Mouse (Mus musculus): ENCODE results near the gene Tnfrsf26. TPM values are rescaled to one million over a fixed set of nuclear protein-coding genes. Genes with fewer than 3 reads are reported as not detected.

Gene Tnfrsf26
- polyA plus RNA-seq, 1 experiment from 2014 or later: 0.63 TPM

GRCm38 (mm10) chr7:143636674-143637073 is 8.2 kb upstream of the Tnfrsf26 start:
- 90% methylated on average over 1 of the region's 1 CpGs for WGBS
- Histone ChIP-seq H3K4me3 (ENCODE audit: control insufficient read depth in 1 of 2, insufficient read depth in 1 of 2, low read depth in 1 of 2, low read length in 2 of 2) (no peak overlapping the region), H3K4me2 (ENCODE audit: low read length) (no peak overlapping the region), H3K9me3 (ENCODE audit: control insufficient read depth, low read length) (no peaks in the 10 kb centered on the region), H3K4me1 (ENCODE audit: control insufficient read depth in 2 of 2, insufficient read depth in 2 of 2, low read length in 2 of 2) (no peaks in the 10 kb centered on the region), H3K36me3 (ENCODE audit: control insufficient read depth, insufficient read depth, low read length) (no peaks in the 10 kb centered on the region), H3K9ac (ENCODE audit: low read length) (no peak overlapping the region), H3K27ac (replicated peaks in 1 of 2; ENCODE audit: control insufficient read depth in 1 of 2, insufficient read depth in 1 of 2, low read depth in 2 of 2, low read length in 2 of 2) (no peak overlapping the region), H3K27me3 (ENCODE audit: control insufficient read depth, insufficient read depth, low read length) (no peaks in the 10 kb centered on the region)
- no peak for ATAC-seq (ENCODE audit: insufficient number of reproducible peaks, insufficient read depth, low FRiP score, low read depth)

- no peak overlapping the region for H3K9ac ChIP-seq (ENCODE audit: low read length)
- no peak overlapping the region for H3K4me3 ChIP-seq (ENCODE audit: control insufficient read depth in 1 of 2, insufficient read depth in 1 of 2, low read depth in 1 of 2, low read length in 2 of 2)
- no peaks in the 10 kb centered on the region for H3K36me3 ChIP-seq (ENCODE audit: control insufficient read depth, insufficient read depth, low read length)
- H3K4me2 ChIP-seq (ENCODE audit: low read length): no peak overlapping the region
- H3K27ac ChIP-seq (replicated peaks in 1 of 2; ENCODE audit: control insufficient read depth in 1 of 2, insufficient read depth in 1 of 2, low read depth in 2 of 2, low read length in 2 of 2): no peak overlapping the region
- H3K4me1 ChIP-seq (ENCODE audit: control insufficient read depth in 2 of 2, insufficient read depth in 2 of 2, low read length in 2 of 2): no peaks in the 10 kb centered on the region
- no peaks in the 10 kb centered on the region for H3K27me3 ChIP-seq (ENCODE audit: control insufficient read depth, insufficient read depth, low read length)
- H3K9me3 ChIP-seq (ENCODE audit: control insufficient read depth, low read length): no peaks in the 10 kb centered on the region
- no peak for ATAC-seq (ENCODE audit: insufficient number of reproducible peaks, insufficient read depth, low FRiP score, low read depth)
- WGBS: 50% methylated on average over 2 of the region's 2 CpGs
Measured at GRCm38 (mm10) chr7:143631503-143631902, 3.0 kb upstream of the Tnfrsf26 start.

- WGBS: 44% methylated on average over 1 of the region's 1 CpGs
- Histone ChIP-seq H3K9ac (ENCODE audit: low read length) (no peak overlapping the region), H3K27me3 (ENCODE audit: control insufficient read depth, insufficient read depth, low read length) (no peaks in the 10 kb centered on the region), H3K4me3 (ENCODE audit: control insufficient read depth in 1 of 2, insufficient read depth in 1 of 2, low read depth in 1 of 2, low read length in 2 of 2) (no peak overlapping the region), H3K27ac (replicated peaks in 1 of 2; ENCODE audit: control insufficient read depth in 1 of 2, insufficient read depth in 1 of 2, low read depth in 2 of 2, low read length in 2 of 2) (no peak overlapping the region), H3K4me1 (ENCODE audit: control insufficient read depth in 2 of 2, insufficient read depth in 2 of 2, low read length in 2 of 2) (no peaks in the 10 kb centered on the region), H3K4me2 (ENCODE audit: low read length) (no peak overlapping the region), H3K36me3 (ENCODE audit: control insufficient read depth, insufficient read depth, low read length) (no peaks in the 10 kb centered on the region), H3K9me3 (ENCODE audit: control insufficient read depth, low read length) (no peaks in the 10 kb centered on the region)
- no peak for ATAC-seq (ENCODE audit: insufficient number of reproducible peaks, insufficient read depth, low FRiP score, low read depth)
Measured at GRCm38 (mm10) chr7:143629501-143629900, 979 bp upstream of the Tnfrsf26 start.

- Histone ChIP-seq H3K9ac (ENCODE audit: low read length) (no peak overlapping the region), H3K27ac (replicated peaks in 1 of 2; ENCODE audit: control insufficient read depth in 1 of 2, insufficient read depth in 1 of 2, low read depth in 2 of 2, low read length in 2 of 2) (no peak overlapping the region), H3K4me2 (ENCODE audit: low read length) (no peak overlapping the region), H3K36me3 (ENCODE audit: control insufficient read depth, insufficient read depth, low read length) (no peaks in the 10 kb centered on the region), H3K27me3 (ENCODE audit: control insufficient read depth, insufficient read depth, low read length) (no peaks in the 10 kb centered on the region), H3K9me3 (ENCODE audit: control insufficient read depth, low read length) (no peaks in the 10 kb centered on the region), H3K4me1 (ENCODE audit: control insufficient read depth in 2 of 2, insufficient read depth in 2 of 2, low read length in 2 of 2) (no peaks in the 10 kb centered on the region), H3K4me3 (ENCODE audit: control insufficient read depth in 1 of 2, insufficient read depth in 1 of 2, low read depth in 1 of 2, low read length in 2 of 2) (no peak overlapping the region)
- 39% methylated on average over 10 of the region's 10 CpGs for WGBS
- ATAC-seq (ENCODE audit: insufficient number of reproducible peaks, insufficient read depth, low FRiP score, low read depth): no peak
Measured at GRCm38 (mm10) chr7:143627555-143628286, 801 bp downstream of the Tnfrsf26 start.

GRCm38 (mm10) chr7:143626178-143626577 is 2.3 kb downstream of the Tnfrsf26 start:
- WGBS: 53% methylated on average over 2 of the region's 2 CpGs
- no peaks in the 10 kb centered on the region for H3K36me3 ChIP-seq (ENCODE audit: control insufficient read depth, insufficient read depth, low read length)
- H3K4me1 ChIP-seq (ENCODE audit: control insufficient read depth in 2 of 2, insufficient read depth in 2 of 2, low read length in 2 of 2): no peaks in the 10 kb centered on the region
- H3K4me2 ChIP-seq (ENCODE audit: low read length): no peak overlapping the region
- H3K4me3 ChIP-seq (ENCODE audit: control insufficient read depth in 1 of 2, insufficient read depth in 1 of 2, low read depth in 1 of 2, low read length in 2 of 2): no peak overlapping the region
- no peak overlapping the region for H3K27ac ChIP-seq (replicated peaks in 1 of 2; ENCODE audit: control insufficient read depth in 1 of 2, insufficient read depth in 1 of 2, low read depth in 2 of 2, low read length in 2 of 2)
- H3K9me3 ChIP-seq (ENCODE audit: control insufficient read depth, low read length): no peaks in the 10 kb centered on the region
- H3K9ac ChIP-seq (ENCODE audit: low read length): no peak overlapping the region
- no peak for ATAC-seq (ENCODE audit: insufficient number of reproducible peaks, insufficient read depth, low FRiP score, low read depth)
- H3K27me3 ChIP-seq (ENCODE audit: control insufficient read depth, insufficient read depth, low read length): no peaks in the 10 kb centered on the region

- H3K27me3 ChIP-seq (ENCODE audit: control insufficient read depth, insufficient read depth, low read length): no peaks in the 10 kb centered on the region
- H3K9ac ChIP-seq (ENCODE audit: low read length): no peak overlapping the region
- no peak for ATAC-seq (ENCODE audit: insufficient number of reproducible peaks, insufficient read depth, low FRiP score, low read depth)
- no peaks in the 10 kb centered on the region for H3K36me3 ChIP-seq (ENCODE audit: control insufficient read depth, insufficient read depth, low read length)
- H3K27ac ChIP-seq (replicated peaks in 1 of 2; ENCODE audit: control insufficient read depth in 1 of 2, insufficient read depth in 1 of 2, low read depth in 2 of 2, low read length in 2 of 2): no peak overlapping the region
- no peak overlapping the region for H3K4me2 ChIP-seq (ENCODE audit: low read length)
- no peaks in the 10 kb centered on the region for H3K4me1 ChIP-seq (ENCODE audit: control insufficient read depth in 2 of 2, insufficient read depth in 2 of 2, low read length in 2 of 2)
- 54% methylated on average over 5 of the region's 5 CpGs for WGBS
- H3K9me3 ChIP-seq (ENCODE audit: control insufficient read depth, low read length): no peaks in the 10 kb centered on the region
- no peak overlapping the region for H3K4me3 ChIP-seq (ENCODE audit: control insufficient read depth in 1 of 2, insufficient read depth in 1 of 2, low read depth in 1 of 2, low read length in 2 of 2)
Measured at GRCm38 (mm10) chr7:143625151-143625550, 3.4 kb downstream of the Tnfrsf26 start.

- H3K9ac ChIP-seq (ENCODE audit: low read length): no peak overlapping the region
- ATAC-seq (ENCODE audit: insufficient number of reproducible peaks, insufficient read depth, low FRiP score, low read depth): no peak
- H3K9me3 ChIP-seq (ENCODE audit: control insufficient read depth, low read length): no peaks in the 10 kb centered on the region
- no peak overlapping the region for H3K27ac ChIP-seq (replicated peaks in 1 of 2; ENCODE audit: control insufficient read depth in 1 of 2, insufficient read depth in 1 of 2, low read depth in 2 of 2, low read length in 2 of 2)
- no peaks in the 10 kb centered on the region for H3K4me1 ChIP-seq (ENCODE audit: control insufficient read depth in 2 of 2, insufficient read depth in 2 of 2, low read length in 2 of 2)
- H3K4me3 ChIP-seq (ENCODE audit: control insufficient read depth in 1 of 2, insufficient read depth in 1 of 2, low read depth in 1 of 2, low read length in 2 of 2): no peak overlapping the region
- no peaks in the 10 kb centered on the region for H3K27me3 ChIP-seq (ENCODE audit: control insufficient read depth, insufficient read depth, low read length)
- no peak overlapping the region for H3K4me2 ChIP-seq (ENCODE audit: low read length)
- WGBS: 66% methylated on average over 3 of the region's 3 CpGs
- no peaks in the 10 kb centered on the region for H3K36me3 ChIP-seq (ENCODE audit: control insufficient read depth, insufficient read depth, low read length)
Measured at GRCm38 (mm10) chr7:143624561-143624960, 4.0 kb downstream of the Tnfrsf26 start.

GRCm38 (mm10) chr7:143620951-143621350 is 7.6 kb downstream of the Tnfrsf26 start:
- Histone ChIP-seq H3K9ac (ENCODE audit: low read length) (no peak overlapping the region), H3K36me3 (ENCODE audit: control insufficient read depth, insufficient read depth, low read length) (no peaks in the 10 kb centered on the region), H3K4me2 (ENCODE audit: low read length) (no peak overlapping the region), H3K4me3 (ENCODE audit: control insufficient read depth in 1 of 2, insufficient read depth in 1 of 2, low read depth in 1 of 2, low read length in 2 of 2) (no peak overlapping the region), H3K4me1 (ENCODE audit: control insufficient read depth in 2 of 2, insufficient read depth in 2 of 2, low read length in 2 of 2) (no peaks in the 10 kb centered on the region), H3K9me3 (ENCODE audit: control insufficient read depth, low read length) (no peaks in the 10 kb centered on the region), H3K27me3 (ENCODE audit: control insufficient read depth, insufficient read depth, low read length) (no peaks in the 10 kb centered on the region), H3K27ac (replicated peaks in 1 of 2; ENCODE audit: control insufficient read depth in 1 of 2, insufficient read depth in 1 of 2, low read depth in 2 of 2, low read length in 2 of 2) (no peak overlapping the region)
- WGBS: 52% methylated on average over 1 of the region's 1 CpGs
- ATAC-seq (ENCODE audit: insufficient number of reproducible peaks, insufficient read depth, low FRiP score, low read depth): no peak
